ENCODE assay signal across 8 mouse cellular contexts in the genomic region with DNA sequence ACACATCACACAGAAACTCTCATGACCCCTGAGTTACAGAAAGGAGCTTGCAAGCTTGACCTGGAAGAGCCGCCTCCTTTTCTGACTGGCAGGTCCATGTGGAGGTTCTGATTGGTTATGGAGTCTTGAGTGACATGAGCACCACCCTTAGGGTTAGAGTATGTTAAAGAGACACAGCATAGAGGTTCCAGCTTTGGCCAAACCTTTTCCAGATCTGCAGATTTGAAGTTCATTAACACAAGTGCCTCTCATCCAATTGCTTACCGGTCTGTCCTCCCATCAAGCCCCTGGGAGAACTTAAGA. TPM values are rescaled to one million over a fixed set of nuclear protein-coding genes. Genes with fewer than 3 reads are reported as not detected.
A peak's percentile ranks its signal among the peaks of the same experiment; 100 is the strongest.
DNase-seq lines count a peak whose midpoint lies in the region; ATAC-seq and TF ChIP-seq lines count a peak whose summit lies in the region.
"Not testable (repeated sequence)": the region's sequence is repeated elsewhere in the genome, so short reads cannot be mapped to it uniquely, and the experiment has no call there.

Gm14399 (minus strand) TSS at position 20 of the 303 bp plus-strand sequence.

- H3K4me2 ChIP-seq in embryonic facial prominence, embryonic 13.5 days = peak within 1 kb of the TSS; percentile 52
- H3K4me2 ChIP-seq in hindbrain, embryonic 16.5 days (ENCODE audit: low read length) = peak within 1 kb of the TSS; percentile 31
- H3K4me2 ChIP-seq in limb, embryonic 15.5 days = peak within 1 kb of the TSS; percentile 40

- not testable (repeated sequence) for H3K27me3 ChIP-seq in embryonic facial prominence, embryonic 13.5 days; hindbrain, embryonic 16.5 days (replicated peaks; ENCODE audit: control insufficient read depth, insufficient read depth, low read length); limb, embryonic 15.5 days; megakaryocyte, embryonic 14.5 days (replicated peaks)

- not testable (repeated sequence) for H3K27ac ChIP-seq in embryonic facial prominence, embryonic 13.5 days; hindbrain, embryonic 16.5 days (ENCODE audit: low read depth, low read length); limb, embryonic 15.5 days; olfactory bulb, adult 2 months (ENCODE audit: insufficient read depth, low read depth, low read length)

- peak within 1 kb of the TSS; percentile 64 for H3K9ac ChIP-seq in embryonic facial prominence, embryonic 13.5 days
- peak within 1 kb of the TSS; percentile 56 for H3K9ac ChIP-seq in hindbrain, embryonic 16.5 days (ENCODE audit: low read depth, low read length)
- H3K9ac ChIP-seq in limb, embryonic 15.5 days = not testable (repeated sequence)

- TF ChIP-seq POLR2A in olfactory bulb, adult 2 months (IDR thresholded peaks at IDR 0.05; ENCODE audit: insufficient read depth, low read depth, low read length) = not testable (repeated sequence)

- peak within 1 kb of the TSS; percentile 50 for H3K4me3 ChIP-seq in embryonic facial prominence, embryonic 13.5 days
- peak within 1 kb of the TSS; percentile 40 for H3K4me3 ChIP-seq in hindbrain, embryonic 16.5 days (ENCODE audit: low read length)
- H3K4me3 ChIP-seq in limb, embryonic 15.5 days = peak within 1 kb of the TSS; percentile 47
- peak within 1 kb of the TSS; percentile 84 for H3K4me3 ChIP-seq in megakaryocyte, embryonic 14.5 days (replicated peaks)
- peak within 1 kb of the TSS; percentile 65 for H3K4me3 ChIP-seq in olfactory bulb, adult 2 months (ENCODE audit: insufficient read depth, low read depth, low read length)

- not testable (repeated sequence) for TF ChIP-seq CTCF in olfactory bulb, adult 2 months (IDR thresholded peaks at IDR 0.05; ENCODE audit: insufficient read depth, low read depth, low read length)

- not testable (repeated sequence) for ATAC-seq in embryonic facial prominence, embryonic 13.5 days (ENCODE audit: insufficient number of reproducible peaks, insufficient read depth, low FRiP score, low TSS enrichment, low read depth); hindbrain, embryonic 16.5 days; limb, embryonic 15.5 days (ENCODE audit: insufficient number of reproducible peaks, low FRiP score, low TSS enrichment, low read depth)
- ATAC-seq in granulocyte monocyte progenitor cell, adult 5-6 weeks (replicated peaks; ENCODE audit: poor library complexity, severe bottlenecking) = peak; percentile 56; the same call in 1 of the 2 replicates

- not testable (repeated sequence) for DNase-seq in adrenal gland, adult 18-20 months (ENCODE audit: low spot score in 2 of 2); layer of hippocampus, postnatal 14 days (ENCODE audit: low spot score in 2 of 2)

- not testable (repeated sequence) for H3K4me1 ChIP-seq in embryonic facial prominence, embryonic 13.5 days; hindbrain, embryonic 16.5 days (ENCODE audit: control insufficient read depth, insufficient read depth, low read depth, low read length); limb, embryonic 15.5 days; megakaryocyte, embryonic 14.5 days; olfactory bulb, adult 2 months (ENCODE audit: control insufficient read depth, insufficient read depth, low read length)

- not testable (repeated sequence) for H3K36me3 ChIP-seq in embryonic facial prominence, embryonic 13.5 days; hindbrain, embryonic 16.5 days (ENCODE audit: control insufficient read depth, insufficient read depth, low read length); limb, embryonic 15.5 days; megakaryocyte, embryonic 14.5 days (replicated peaks; ENCODE audit: low read length)

- WGBS in embryonic facial prominence, embryonic 13.5 days = 6% methylated on average over 1 of the region's 2 CpGs
- 17% methylated on average over 1 of the region's 2 CpGs for WGBS in hindbrain, embryonic 16.5 days
- 11% methylated on average over 1 of the region's 2 CpGs for WGBS in limb, embryonic 15.5 days
- 9% methylated on average over 1 of the region's 2 CpGs for WGBS in olfactory bulb, adult 2 months

- H3K9me3 ChIP-seq in embryonic facial prominence, embryonic 13.5 days; hindbrain, embryonic 16.5 days (ENCODE audit: control insufficient read depth, low read length); limb, embryonic 15.5 days; megakaryocyte, embryonic 14.5 days: not testable (repeated sequence)

RNA-seq across cellular contexts. Expression of gene Gm14399, which starts in this region (rescaled TPM):
- 10 to 100 TPM; 14.0 to 16.8 TPM for total RNA-seq in adrenal gland, adult 18-20 months (2021)
- 6.8 and 8.5 TPM in 2 replicates for polyA plus RNA-seq in embryonic facial prominence, embryonic 13.5 days (2015; fragmentation: Nextera tagmentation; extraction: Ambion mirVana)
- total RNA-seq in granulocyte monocyte progenitor cell, adult 5-6 weeks (2014; fragmentation: Nextera tagmentation) = 4.1 and 17.1 TPM in 2 replicates
- 15.5 and 60.9 TPM in 2 replicates for total RNA-seq in granulocyte monocyte progenitor cell, adult 5-6 weeks (2017)
- polyA plus RNA-seq in hindbrain, embryonic 16.5 days (2015; fragmentation: Nextera tagmentation; extraction: Ambion mirVana) = 4.7 and 5.3 TPM in 2 replicates
- 10 to 100 TPM; 18.7 to 20.4 TPM for total RNA-seq in layer of hippocampus, postnatal 14 days (2021)
- polyA plus RNA-seq in limb, embryonic 15.5 days (2015; fragmentation: Nextera tagmentation; extraction: Ambion mirVana) = 3.9 and 6.1 TPM in 2 replicates
- 2.0 TPM in 1 of 2 replicates, not detected in the other for polyA plus RNA-seq in megakaryocyte, embryonic 14.5 days (2012; ENCODE audit: insufficient read depth, low replicate concordance)
- not detected in 2 replicates for polyA plus RNA-seq in olfactory bulb, adult 2 months (2012; ENCODE audit: insufficient read depth, insufficient read length, low replicate concordance, missing spikeins)
